Mouse (Mus musculus) spleen, adult 2 months (tissue): ENCODE measurements around the gene Olfr1377. TPM values are rescaled to one million over a fixed set of nuclear protein-coding genes. Genes with fewer than 3 reads are reported as not detected.
"Not testable (repeated sequence)": the region's sequence is repeated elsewhere in the genome, so short reads cannot be mapped to it uniquely, and the experiment has no call there.

Source experiments
- DNase-seq, 2 experiments: peaks; one replicate each; pipeline versions ENCODE4 v3.0.0 to v3.0.0-alpha.2; 2012 to 2021; ENCODE audit warnings: low spot score in 2 of 2, low read depth in 1 of 2
- H3K27ac ChIP-seq: fragments of 200-500 bp; 2 replicates; pipeline ENCODE4 v1.5.1; 2012; ENCODE audit warnings: low read length, inconsistent platforms; ENCODE audit not compliant: insufficient read depth
- H3K27me3 ChIP-seq: fragments of 200-500 bp; 2 replicates; pipeline ENCODE4 v1.6.1; 2012; ENCODE audit warnings: mild to moderate bottlenecking, moderate library complexity, low read length, inconsistent platforms; ENCODE audit not compliant: control insufficient read depth, insufficient read depth
- H3K36me3 ChIP-seq: fragments of 200-500 bp; 2 replicates; pipeline ENCODE4 v1.6.1; 2012; ENCODE audit warnings: mild to moderate bottlenecking, low read length, inconsistent platforms; ENCODE audit not compliant: control insufficient read depth, insufficient read depth
- H3K4me1 ChIP-seq: fragments of 200-500 bp; 2 replicates; pipeline ENCODE4 v1.6.1; 2011; ENCODE audit warnings: inconsistent platforms; ENCODE audit not compliant: control insufficient read depth, insufficient read depth, insufficient read length
- H3K4me3 ChIP-seq: fragments of 200-500 bp; 2 replicates; pipeline ENCODE4 v1.5.1; 2011; ENCODE audit warnings: mild to moderate bottlenecking, inconsistent platforms; ENCODE audit not compliant: insufficient read depth, insufficient read length; ENCODE audit errors: extremely low read depth
- CTCF ChIP-seq: fragments of 200-500 bp; IDR thresholded peaks from 2 replicates; pipeline ENCODE4 v1.5.1; 2011; ENCODE audit warnings: mild to moderate bottlenecking, inconsistent platforms; ENCODE audit not compliant: insufficient read depth, insufficient read length, insufficient replicate concordance; ENCODE audit errors: extremely low read depth
- POLR2A ChIP-seq: fragments of 200-500 bp; IDR thresholded peaks from 2 replicates; pipeline ENCODE4 v1.6.1; 2011; ENCODE audit warnings: low read depth, low read length, inconsistent platforms
- WGBS: fragments of 180-500 bp; shearing (Covaris S2); methylation state at CpG from one replicate; pipeline ENCODE4 v1.1.7; 2018; 5-methylcytosine and 5-hydroxymethylcytosine counted together
- polyA plus RNA-seq: library from polyadenylated mRNA; depleted of rRNA; stranded (reverse); fragments of >200 nt; gene quantifications from 2 replicates; pipeline ENCODE4 v1.2.3, GENCODE M21; 2012; rRNA removed

Olfr1377 gene
- polyA plus RNA-seq, 1 experiment: not detected

DNA sequence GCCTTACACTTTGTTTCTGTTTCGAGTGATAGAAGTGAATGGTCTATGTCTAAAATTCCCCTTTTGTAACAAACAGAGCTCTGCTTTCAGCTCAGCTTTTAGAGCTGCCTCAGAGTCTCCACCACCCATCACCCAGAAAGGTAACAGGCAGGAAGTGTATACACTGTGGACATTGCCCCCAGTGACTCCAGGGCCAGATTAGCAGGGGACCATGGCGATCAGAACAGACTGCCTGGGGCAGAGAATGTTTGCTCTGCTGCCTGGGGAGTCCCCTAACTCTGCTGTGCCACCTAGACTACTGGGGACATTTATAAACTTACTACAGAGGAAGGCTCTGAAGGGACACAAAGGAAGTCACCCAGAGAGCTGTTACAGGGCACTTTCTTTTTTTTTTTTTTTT lies 34.6 kb downstream of the Olfr1377 start:
- Histone ChIP-seq H3K4me1 (no peaks in the 10 kb centered on the region), H3K27me3 (no peaks in the 10 kb centered on the region), H3K4me3 (no peak overlapping the region), H3K36me3 (no peaks in the 10 kb centered on the region), H3K27ac (no peak overlapping the region)
- TF ChIP-seq POLR2A (no peak), CTCF (no peak)
- DNase-seq: no peak
- WGBS: 71% methylated on average over 2 of the region's 2 CpGs

DNA sequence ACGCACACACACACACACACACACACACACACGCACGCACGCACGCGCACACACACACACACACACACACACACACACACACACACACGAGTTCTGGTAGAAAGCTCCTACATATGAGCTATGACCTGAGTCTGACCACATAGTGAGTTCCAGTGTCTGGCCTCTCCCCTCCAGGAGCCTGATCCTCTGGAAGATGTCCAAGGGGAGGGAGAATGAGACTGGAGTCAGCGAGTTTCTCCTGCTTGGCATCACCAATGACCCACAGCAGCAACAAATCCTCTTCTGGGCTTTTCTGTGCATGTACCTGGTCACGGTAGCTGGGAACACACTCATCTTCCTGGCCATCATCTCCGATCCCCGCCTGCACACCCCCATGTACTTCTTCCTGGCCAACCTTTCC lies 45.0 kb downstream of the Olfr1377 start:
- H3K4me3 ChIP-seq, H3K27me3 ChIP-seq, DNase-seq, H3K27ac ChIP-seq, H3K36me3 ChIP-seq, H3K4me1 ChIP-seq: not testable (repeated sequence)
- 87% methylated on average over 11 of the region's 11 CpGs for WGBS

DNA sequence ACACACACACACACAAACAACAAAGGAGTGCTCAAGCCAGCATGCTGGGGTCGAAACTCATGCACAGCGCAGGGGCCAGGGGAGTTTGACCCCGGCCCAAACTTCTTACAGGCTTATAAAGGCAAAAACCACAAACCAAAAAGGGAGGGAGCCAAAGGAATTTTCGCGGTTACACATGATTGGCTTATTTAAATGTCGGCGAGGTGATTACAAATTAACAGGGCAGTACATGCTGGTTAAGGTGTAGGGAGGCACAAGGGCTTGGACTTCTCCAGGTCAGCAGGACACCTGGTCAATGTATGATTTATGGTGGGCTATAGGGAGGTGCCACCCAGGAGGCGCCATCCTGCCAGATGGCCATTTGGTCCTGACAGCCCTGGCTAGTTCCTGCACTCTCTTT lies 47.6 kb downstream of the Olfr1377 start:
- not testable (repeated sequence) for H3K27me3 ChIP-seq, H3K4me3 ChIP-seq, H3K36me3 ChIP-seq, H3K4me1 ChIP-seq, H3K27ac ChIP-seq, DNase-seq
- WGBS: 72% methylated on average over 8 of the region's 8 CpGs

DNA sequence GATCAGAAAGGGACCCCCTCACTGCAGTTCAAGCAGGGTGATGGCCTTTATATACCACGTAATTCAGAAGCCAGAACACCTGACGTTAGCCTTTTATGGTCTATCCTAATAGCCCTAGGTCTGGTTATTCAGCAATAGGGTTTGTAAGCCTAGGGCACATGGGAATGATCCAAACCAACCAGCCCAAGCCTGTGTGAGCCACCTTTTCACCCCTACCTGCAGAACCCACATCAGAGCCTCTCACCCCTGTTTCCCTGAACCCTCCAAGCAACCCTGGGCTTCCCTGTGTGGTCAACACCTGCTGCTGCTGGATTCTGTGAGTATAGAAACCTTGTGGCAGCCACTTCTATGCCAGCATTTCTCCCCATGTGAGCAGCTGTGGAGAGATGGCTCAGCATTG lies 48.5 kb downstream of the Olfr1377 start:
- Histone ChIP-seq H3K27ac (no peak overlapping the region), H3K4me1 (no peaks in the 10 kb centered on the region), H3K27me3 (no peaks in the 10 kb centered on the region), H3K36me3 (no peaks in the 10 kb centered on the region), H3K4me3 (no peak overlapping the region)
- DNase-seq: no peak
- WGBS: 81% methylated on average over 2 of the region's 2 CpGs
- TF ChIP-seq CTCF (no peak), POLR2A (no peak)

DNA sequence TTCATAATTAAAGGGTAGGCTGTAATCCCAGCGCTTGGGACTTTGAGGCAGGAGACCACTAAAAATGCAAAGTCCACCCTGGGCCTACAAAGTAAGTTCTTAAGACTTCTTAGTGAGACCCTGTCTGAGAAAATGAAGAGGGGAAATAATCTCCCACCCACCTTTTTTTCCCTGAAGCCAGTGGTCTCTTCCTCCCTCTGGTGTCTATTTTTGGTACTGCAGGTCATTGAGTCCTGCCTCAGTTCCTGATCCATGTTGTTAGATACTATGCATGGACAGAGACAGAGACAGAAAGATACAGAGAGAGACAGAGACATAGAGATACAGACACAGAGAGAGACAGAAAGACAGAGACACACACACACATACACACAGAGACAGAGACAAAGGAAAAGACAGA lies 51.1 kb downstream of the Olfr1377 start:
- H3K27ac ChIP-seq: no peak overlapping the region
- H3K4me1 ChIP-seq: no peaks in the 10 kb centered on the region
- no peak for DNase-seq
- WGBS: 52% methylated on average over 1 of the region's 1 CpGs
- no peaks in the 10 kb centered on the region for H3K36me3 ChIP-seq
- no peak overlapping the region for H3K4me3 ChIP-seq
- peak; percentile 26; the same call in 1 of the 2 replicates for TF ChIP-seq CTCF
- no peak for TF ChIP-seq POLR2A
- H3K27me3 ChIP-seq: no peaks in the 10 kb centered on the region

DNA sequence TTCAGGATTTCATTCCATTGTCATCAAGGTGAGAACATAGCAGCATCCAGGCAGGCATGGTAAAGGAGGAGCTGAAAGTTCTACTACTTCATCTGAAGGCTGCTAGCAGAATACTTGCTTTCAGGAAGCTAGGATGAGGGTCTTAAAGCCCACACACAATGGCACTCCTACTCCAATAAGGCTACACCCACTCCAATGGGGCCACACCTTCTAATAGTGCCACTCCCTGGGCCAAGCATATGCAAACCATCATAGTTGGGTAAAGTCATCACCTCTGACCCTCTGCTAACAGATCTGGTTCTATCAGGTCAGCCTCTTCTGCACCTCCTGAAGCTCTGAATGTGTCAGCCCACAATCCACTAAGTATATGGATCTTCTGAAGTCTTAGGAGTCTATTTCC lies 52.4 kb downstream of the Olfr1377 start:
- not testable (repeated sequence) for H3K27me3 ChIP-seq, H3K27ac ChIP-seq, H3K36me3 ChIP-seq, DNase-seq, H3K4me1 ChIP-seq, H3K4me3 ChIP-seq

DNA sequence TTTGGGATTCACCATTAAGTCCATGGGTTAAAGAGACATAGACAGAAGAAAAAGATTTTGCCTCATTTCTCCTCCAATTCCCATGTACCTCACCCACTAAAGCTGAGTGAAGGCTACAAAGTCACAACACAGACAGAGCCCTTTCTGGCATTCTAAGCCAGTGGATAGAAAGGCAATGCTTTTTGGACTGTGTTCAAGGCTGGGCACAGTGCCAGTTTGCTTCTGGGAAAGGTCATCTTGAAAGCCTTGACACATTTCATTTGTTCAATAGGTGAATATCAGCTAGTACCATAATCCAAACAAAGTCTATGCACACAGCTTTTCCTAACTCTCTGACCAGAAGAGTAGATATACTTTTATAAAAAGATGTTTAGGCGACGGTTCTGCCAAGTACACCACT lies 54.2 kb downstream of the Olfr1377 start:
- no peak for TF ChIP-seq CTCF
- no peak for TF ChIP-seq POLR2A
- WGBS: 94% methylated on average over 2 of the region's 2 CpGs
- H3K27ac ChIP-seq: no peak overlapping the region
- no peak overlapping the region for H3K4me3 ChIP-seq
- no peak for DNase-seq
- H3K27me3 ChIP-seq: no peaks in the 10 kb centered on the region
- no peaks in the 10 kb centered on the region for H3K36me3 ChIP-seq
- no peaks in the 10 kb centered on the region for H3K4me1 ChIP-seq

Other genes starting within 250 kb of the Olfr1377 start
- gene Zfp354c, start 154.2 kb upstream of the Olfr1377 start, polyA plus RNA-seq: 0.76 and 1.2 TPM in 2 replicates
- gene Zfp879, start 140.4 kb upstream of the Olfr1377 start, polyA plus RNA-seq: 0.08 TPM in 1 of 2 replicates, not detected in the other
- 1.9 and 2.2 TPM in 2 replicates for gene Grm6, start 131.3 kb upstream of the Olfr1377 start, polyA plus RNA-seq
- gene Zfp454, start 94.3 kb upstream of the Olfr1377 start, polyA plus RNA-seq: 0.06 TPM in 1 of 2 replicates, not detected in the other
- gene Zfp2, start 65.8 kb upstream of the Olfr1377 start, polyA plus RNA-seq: 0.28 and 0.29 TPM in 2 replicates
- not detected in 2 replicates for gene Zfp354b, start 50.3 kb upstream of the Olfr1377 start, polyA plus RNA-seq
- gene 4933414I15Rik, start 38.2 kb upstream of the Olfr1377 start, polyA plus RNA-seq: not detected in 2 replicates
- not detected in 2 replicates for gene Prop1, start 28.2 kb upstream of the Olfr1377 start, polyA plus RNA-seq
- not detected in 2 replicates for gene Olfr1378, start 15.4 kb upstream of the Olfr1377 start, polyA plus RNA-seq
- gene Olfr51, start 21.6 kb downstream of the Olfr1377 start, polyA plus RNA-seq: not detected in 2 replicates
- gene Olfr54, start 32.3 kb downstream of the Olfr1377 start, polyA plus RNA-seq: not detected in 2 replicates
- gene Olfr1375, start 66.1 kb downstream of the Olfr1377 start, polyA plus RNA-seq: not detected in 2 replicates
- gene Zfp354a, start 77.3 kb downstream of the Olfr1377 start, polyA plus RNA-seq: 0.34 and 0.36 TPM in 2 replicates
- not detected in 2 replicates for gene Gm12569, start 238.5 kb downstream of the Olfr1377 start, polyA plus RNA-seq